Mouse (Mus musculus): ENCODE data around the gene Gm48551. TPM values are rescaled to one million over a fixed set of nuclear protein-coding genes. Genes with fewer than 3 reads are reported as not detected.

The Gm48551 gene
- polyA plus RNA-seq, 1 experiment from 2014 or later = 8.2 TPM

DNA sequence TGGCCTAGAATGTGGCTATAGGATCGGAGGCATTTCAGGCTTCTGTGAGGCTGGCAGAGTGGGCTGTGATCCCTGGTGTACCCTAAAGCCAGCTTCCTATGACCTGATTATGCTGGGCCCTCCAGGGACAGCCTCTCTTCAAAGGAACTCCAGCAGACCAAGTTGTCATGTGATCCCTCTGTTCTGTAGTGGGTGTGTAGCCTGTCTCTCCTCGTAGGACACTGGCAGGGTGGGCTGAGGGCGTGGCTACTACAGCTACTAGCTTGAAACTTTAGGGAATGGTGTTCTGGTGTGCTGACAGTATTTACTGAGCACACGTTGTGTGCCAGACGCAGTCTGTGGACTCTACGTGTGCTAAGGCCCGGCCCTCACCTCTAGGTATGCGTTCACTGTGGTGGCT lies 23.5 kb upstream of the Gm48551 start:
- 75% methylated on average over 8 of the region's 8 CpGs for WGBS
- Histone ChIP-seq H3K27me3 (peaks cover 41% of the 10 kb centered on the region), H3K4me2 (no peak overlapping the region), H3K27ac (replicated peaks) (no peak overlapping the region), H3K4me1 (replicated peaks) (peaks cover 75% of the 10 kb centered on the region), H3K4me3 (no peak overlapping the region), H3K9me3 (no peaks in the 10 kb centered on the region), H3K36me3 (peaks cover 14% of the 10 kb centered on the region), H3K9ac (peak overlapping the region; percentile 28; the same call in 1 of the 2 replicates)
- ATAC-seq (ENCODE audit: low read depth) = no peak

DNA sequence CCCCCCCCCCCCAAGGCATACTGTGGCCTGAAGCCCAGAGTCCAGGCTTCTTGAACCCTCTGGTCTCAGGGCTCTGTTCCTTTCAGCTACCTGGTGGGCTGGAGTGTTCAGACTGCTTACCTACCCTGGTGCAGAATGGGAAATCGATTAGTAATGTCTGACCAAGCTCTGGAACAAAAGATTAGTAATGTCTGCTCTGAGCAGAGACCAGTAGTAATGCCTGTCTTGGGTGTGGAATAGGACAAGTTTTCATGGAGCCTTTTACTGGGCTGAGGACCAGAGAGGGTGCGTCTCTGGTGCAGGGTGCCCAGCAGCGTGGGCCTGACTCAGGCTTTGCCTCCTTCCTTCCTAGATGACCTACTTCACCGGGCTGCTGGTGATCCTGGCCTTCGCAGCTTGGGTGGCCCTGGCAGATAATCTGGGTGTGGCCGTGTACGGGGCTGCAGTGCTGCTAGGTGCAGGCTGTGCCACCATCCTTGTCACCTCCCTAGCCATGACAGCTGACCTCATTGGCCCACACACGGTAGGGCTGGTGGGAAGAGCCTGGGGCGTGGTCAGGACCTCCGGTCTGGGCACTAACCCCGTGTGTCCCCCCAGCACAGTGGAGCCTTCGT lies 21.8 kb upstream of the Gm48551 start:
- Histone ChIP-seq H3K9ac (no peak overlapping the region), H3K4me3 (no peak overlapping the region), H3K9me3 (no peaks in the 10 kb centered on the region), H3K27ac (replicated peaks) (no peak overlapping the region), H3K4me2 (no peak overlapping the region), H3K27me3 (peaks cover 38% of the 10 kb centered on the region), H3K36me3 (peaks cover 27% of the 10 kb centered on the region), H3K4me1 (replicated peaks) (peaks cover 80% of the 10 kb centered on the region)
- ATAC-seq (ENCODE audit: low read depth) = no peak
- 81% methylated on average over 12 of the region's 12 CpGs for WGBS

DNA sequence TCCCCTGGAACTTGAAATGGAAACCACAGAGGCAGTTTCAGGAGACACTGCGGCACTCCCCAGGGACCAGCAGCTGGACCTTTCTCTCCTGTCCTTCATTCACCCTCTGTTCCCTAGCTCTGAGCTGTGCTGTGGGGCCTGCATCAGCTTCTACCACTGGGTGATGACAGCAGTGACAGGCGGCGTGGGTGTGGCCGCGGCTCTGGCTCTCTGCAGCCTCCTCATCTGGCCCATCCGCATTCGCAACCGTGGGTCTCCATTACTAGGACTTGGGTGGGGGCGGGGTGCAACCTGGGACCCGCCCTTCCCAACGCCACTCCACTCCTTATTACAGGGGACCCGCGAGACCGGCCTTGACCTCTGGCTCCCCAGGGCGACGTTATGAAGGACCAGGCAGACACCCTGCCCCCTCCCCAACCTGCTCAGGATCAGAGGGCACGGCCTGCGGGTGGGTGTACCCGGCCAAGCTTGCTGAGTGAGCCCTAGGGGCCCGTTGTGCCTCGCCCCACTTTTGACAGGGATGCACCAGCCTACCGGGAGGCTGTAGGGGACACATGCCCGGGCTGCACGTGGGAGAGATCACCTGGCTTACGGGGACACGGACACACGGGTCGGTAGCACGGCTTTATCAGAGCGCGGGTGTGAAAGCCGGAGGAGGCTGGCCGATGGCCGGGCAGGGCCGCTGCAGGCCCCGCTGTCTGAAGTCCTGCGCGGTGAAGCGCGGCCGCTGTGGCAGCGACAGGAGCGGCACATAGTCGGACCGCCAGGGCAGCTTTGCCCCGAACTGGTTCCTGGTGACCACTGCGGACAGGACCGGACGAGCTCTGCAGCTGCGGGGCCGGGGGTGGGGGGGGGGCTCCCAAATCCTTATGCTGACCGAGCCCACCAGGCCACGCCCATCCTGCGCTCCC lies 20.6 kb upstream of the Gm48551 start:
- Histone ChIP-seq H3K4me1 (replicated peaks) (peaks cover 70% of the 10 kb centered on the region), H3K9me3 (no peaks in the 10 kb centered on the region), H3K9ac (peak overlapping the region; percentile 59), H3K4me3 (peak overlapping the region; percentile 23), H3K4me2 (peak overlapping the region; percentile 50), H3K36me3 (peaks cover 40% of the 10 kb centered on the region), H3K27ac (replicated peaks) (no peak overlapping the region), H3K27me3 (peaks cover 35% of the 10 kb centered on the region)
- WGBS = 11% methylated on average over 51 of the region's 54 CpGs
- no peak for ATAC-seq (ENCODE audit: low read depth)

DNA sequence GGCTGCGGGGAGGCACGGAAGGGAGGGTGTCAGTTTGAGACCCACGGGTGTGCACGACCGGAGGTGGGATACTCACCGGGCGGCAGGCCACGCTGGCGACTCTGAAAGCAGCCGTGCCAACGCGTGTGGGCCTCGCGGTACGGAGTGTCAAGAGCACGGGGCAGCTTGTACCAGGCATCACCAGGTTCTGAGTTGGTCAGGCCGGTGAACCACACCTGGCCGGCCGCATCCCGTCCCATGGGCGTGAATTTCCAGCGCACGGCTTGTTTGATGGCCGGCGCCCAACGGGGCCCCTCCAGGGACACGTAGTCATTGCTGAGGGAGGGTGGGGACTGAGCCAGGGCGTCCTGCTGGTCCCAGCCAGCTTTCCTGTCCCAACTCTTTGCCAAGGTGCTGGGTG lies 19.6 kb upstream of the Gm48551 start:
- 11% methylated on average over 28 of the region's 28 CpGs for WGBS

DNA sequence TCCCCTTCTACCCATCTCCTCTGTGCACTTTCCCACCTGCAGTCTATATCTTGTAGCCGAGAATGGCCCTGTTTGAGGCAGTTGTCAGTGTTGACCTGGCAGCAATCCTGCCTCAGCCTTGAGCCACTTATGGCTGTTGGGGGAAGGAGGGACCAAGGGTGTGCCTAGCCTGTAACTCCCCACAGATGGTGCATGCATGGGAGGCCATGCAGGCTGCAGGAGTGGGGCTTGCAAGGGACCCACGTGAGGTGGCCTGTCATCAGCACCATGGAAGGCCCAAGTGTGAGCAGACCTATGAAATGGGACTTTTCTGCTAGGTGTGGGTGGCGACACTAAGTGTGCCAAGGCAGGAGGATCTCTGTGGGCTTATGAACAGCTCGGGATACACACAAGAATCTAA lies 19.2 kb upstream of the Gm48551 start:
- peak overlapping the region; percentile 50; the same call in 1 of the 2 replicates for H3K4me2 ChIP-seq
- no peaks in the 10 kb centered on the region for H3K9me3 ChIP-seq
- no peak overlapping the region for H3K27ac ChIP-seq (replicated peaks)
- H3K4me1 ChIP-seq (replicated peaks) = peaks cover 57% of the 10 kb centered on the region
- ATAC-seq (ENCODE audit: low read depth) = peak; percentile 25; the same call in 1 of the 2 replicates
- peaks cover 52% of the 10 kb centered on the region for H3K36me3 ChIP-seq
- 41% methylated on average over 4 of the region's 4 CpGs for WGBS
- H3K27me3 ChIP-seq = peaks cover 32% of the 10 kb centered on the region
- H3K4me3 ChIP-seq = no peak overlapping the region; the same call in 1 of the 2 replicates
- peak overlapping the region; percentile 59; the same call in 1 of the 2 replicates for H3K9ac ChIP-seq

More for the DNA sequence above, 19.6 kb upstream of the Gm48551 start:
- ATAC-seq (ENCODE audit: low read depth) = peak; percentile 4; the same call in 1 of the 2 replicates
- Histone ChIP-seq H3K4me2 (peak overlapping the region; percentile 50), H3K9ac (peak overlapping the region; percentile 59), H3K27me3 (peaks cover 32% of the 10 kb centered on the region), H3K4me1 (replicated peaks) (peaks cover 61% of the 10 kb centered on the region), H3K36me3 (peaks cover 50% of the 10 kb centered on the region), H3K9me3 (no peaks in the 10 kb centered on the region), H3K4me3 (peak overlapping the region; percentile 23), H3K27ac (replicated peaks) (no peak overlapping the region)

DNA sequence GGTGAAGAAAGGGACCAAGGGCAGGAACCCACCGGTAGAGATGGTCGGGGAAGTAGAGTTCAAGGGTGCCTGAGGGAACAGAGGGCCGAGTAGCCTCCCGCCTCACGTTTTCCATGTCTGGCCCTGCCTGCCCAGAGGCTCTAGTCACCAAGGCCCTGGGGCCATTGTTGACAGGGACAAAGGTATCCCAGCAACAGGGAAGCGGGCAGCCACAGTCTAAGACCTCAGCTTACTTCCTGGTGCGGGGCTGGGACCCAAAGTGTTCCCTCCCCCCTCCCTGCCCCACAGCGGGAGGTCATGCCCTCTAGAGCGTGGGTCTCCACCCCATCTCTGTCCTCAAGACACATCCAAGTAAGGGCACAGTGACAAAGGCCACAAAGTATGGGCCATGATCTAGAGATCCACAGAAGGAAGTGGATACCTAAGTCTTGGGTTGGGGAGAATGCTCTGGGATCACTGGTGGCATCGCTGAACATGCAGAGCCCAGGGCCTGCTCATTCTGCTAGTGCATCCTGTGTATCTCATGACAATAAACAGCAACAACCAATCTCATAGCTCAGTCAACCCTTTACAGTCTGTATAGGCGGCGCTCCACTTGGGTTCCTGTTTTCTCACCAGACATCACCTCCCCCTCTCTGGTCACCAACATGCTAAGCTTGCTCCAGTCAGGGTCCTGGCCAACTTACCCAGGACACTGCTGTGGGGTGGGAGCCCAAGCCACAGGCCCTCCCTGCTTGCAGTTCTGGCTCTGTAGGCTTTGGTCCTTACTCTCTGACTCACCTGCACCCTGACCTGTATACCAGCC lies 18.4 kb upstream of the Gm48551 start, which contains the start of gene 4930404N11Rik:
4930404N11Rik (minus strand) TSS at position 145 of the 805 bp plus-strand sequence.
- no peak; the same call in 1 of the 2 replicates for ATAC-seq (ENCODE audit: low read depth)
- H3K4me1 ChIP-seq (replicated peaks) = peaks cover 51% of the 10 kb centered on the region
- no peaks in the 10 kb centered on the region for H3K9me3 ChIP-seq
- peak within 1 kb of the TSS; percentile 50 for H3K4me2 ChIP-seq
- H3K4me3 ChIP-seq = peak within 1 kb of the TSS; percentile 23; the same call in 1 of the 2 replicates
- peaks cover 58% of the 10 kb centered on the region for H3K36me3 ChIP-seq
- peaks cover 32% of the 10 kb centered on the region for H3K27me3 ChIP-seq
- peak within 1 kb of the TSS; percentile 38; the same call in 1 of the 2 replicates for H3K27ac ChIP-seq (replicated peaks)
- peak within 1 kb of the TSS; percentile 59; the same call in 1 of the 2 replicates for H3K9ac ChIP-seq
- WGBS = 20% methylated on average over 12 of the region's 12 CpGs

DNA sequence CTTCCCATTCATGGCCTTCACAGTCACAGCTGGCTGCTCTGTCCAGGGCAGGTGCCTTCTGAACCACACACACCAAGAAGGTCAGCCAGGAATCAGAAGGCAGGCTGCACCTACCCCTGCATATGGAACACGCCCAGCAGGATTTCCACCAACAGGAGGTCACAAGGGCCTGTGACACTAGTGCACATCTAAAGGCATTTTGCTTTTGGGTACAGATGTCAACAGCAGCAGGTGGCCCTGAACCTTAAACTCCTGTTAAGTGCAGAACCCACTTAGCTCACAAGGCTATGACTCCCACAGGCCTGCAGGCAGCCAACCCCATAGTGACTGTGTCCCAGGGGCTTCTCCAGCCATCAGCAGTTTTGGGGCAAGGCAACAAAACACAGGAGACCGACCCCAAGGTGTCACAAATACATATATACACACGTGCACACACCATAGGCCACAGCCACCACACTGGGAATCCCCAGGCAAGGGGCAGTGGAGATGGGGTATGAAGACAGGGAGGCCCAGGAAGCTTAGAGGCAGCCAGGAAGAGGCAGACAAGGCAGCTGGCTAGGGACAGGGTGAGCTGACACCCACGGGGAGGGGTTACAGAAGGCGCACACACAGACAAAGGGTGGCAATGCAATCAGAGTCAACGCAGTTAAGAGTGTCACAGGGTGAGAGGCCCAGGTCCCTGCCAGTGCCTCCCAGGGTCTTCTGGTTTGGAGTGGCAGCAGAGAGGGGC lies 17.6 kb upstream of the Gm48551 start:
- H3K9me3 ChIP-seq = no peaks in the 10 kb centered on the region
- H3K36me3 ChIP-seq = peaks cover 61% of the 10 kb centered on the region
- ATAC-seq (ENCODE audit: low read depth) = no peak
- H3K27me3 ChIP-seq = peaks cover 32% of the 10 kb centered on the region
- no peak overlapping the region for H3K4me3 ChIP-seq
- H3K4me2 ChIP-seq = no peak overlapping the region
- H3K27ac ChIP-seq (replicated peaks) = peak overlapping the region; percentile 38; the same call in 1 of the 2 replicates
- H3K9ac ChIP-seq = no peak overlapping the region
- H3K4me1 ChIP-seq (replicated peaks) = peaks cover 46% of the 10 kb centered on the region
- 80% methylated on average over 6 of the region's 6 CpGs for WGBS

DNA sequence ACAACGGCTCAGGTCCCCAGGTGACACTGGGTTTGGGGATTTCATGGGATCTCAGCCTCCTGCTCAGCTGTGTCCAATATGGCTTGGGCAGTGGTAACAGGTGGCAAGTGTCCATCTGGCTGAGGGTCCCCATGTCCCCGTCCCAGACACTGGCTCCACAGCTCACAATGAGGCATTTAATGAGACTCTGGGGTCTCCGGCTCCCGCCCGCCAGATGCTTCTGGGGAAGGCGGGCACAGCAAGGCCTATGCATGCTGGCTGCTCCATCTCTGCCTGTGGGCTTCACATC lies 17.1 kb upstream of the Gm48551 start:
- no peak overlapping the region for H3K27ac ChIP-seq (replicated peaks)
- peaks cover 46% of the 10 kb centered on the region for H3K4me1 ChIP-seq (replicated peaks)
- peaks cover 58% of the 10 kb centered on the region for H3K36me3 ChIP-seq
- ATAC-seq (ENCODE audit: low read depth) = no peak
- WGBS = 63% methylated on average over 6 of the region's 6 CpGs
- H3K9ac ChIP-seq = no peak overlapping the region
- H3K4me2 ChIP-seq = no peak overlapping the region
- no peaks in the 10 kb centered on the region for H3K9me3 ChIP-seq
- H3K27me3 ChIP-seq = peaks cover 32% of the 10 kb centered on the region
- no peak overlapping the region for H3K4me3 ChIP-seq

DNA sequence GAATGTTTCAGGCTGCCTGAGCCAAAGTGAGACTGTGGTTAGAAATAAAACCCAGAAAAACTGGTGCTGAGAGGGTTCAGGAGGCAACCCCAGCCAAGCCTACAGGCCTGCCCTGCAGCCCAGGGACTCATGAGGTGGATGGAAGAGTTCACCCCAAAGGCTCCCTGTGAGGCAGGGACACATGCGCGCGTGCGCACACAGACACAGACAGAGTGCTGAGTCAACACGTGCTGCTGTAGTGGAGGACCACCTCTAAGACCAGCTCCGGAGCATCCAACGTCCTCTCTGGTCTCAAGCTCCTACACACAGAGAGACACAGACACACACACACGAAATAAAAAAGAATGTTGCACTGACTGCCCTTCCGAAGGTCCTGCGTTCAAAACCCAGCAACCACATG lies 8.9 kb upstream of the Gm48551 start:
- 96% methylated on average over 10 of the region's 10 CpGs for WGBS
- Histone ChIP-seq H3K27ac (replicated peaks) (no peak overlapping the region), H3K36me3 (peaks cover 44% of the 10 kb centered on the region), H3K9ac (peak overlapping the region; percentile 26; the same call in 1 of the 2 replicates), H3K4me2 (no peak overlapping the region), H3K9me3 (no peaks in the 10 kb centered on the region), H3K4me3 (no peak overlapping the region), H3K27me3 (no peaks in the 10 kb centered on the region), H3K4me1 (replicated peaks) (peaks cover 38% of the 10 kb centered on the region)
- ATAC-seq (ENCODE audit: low read depth) = no peak

DNA sequence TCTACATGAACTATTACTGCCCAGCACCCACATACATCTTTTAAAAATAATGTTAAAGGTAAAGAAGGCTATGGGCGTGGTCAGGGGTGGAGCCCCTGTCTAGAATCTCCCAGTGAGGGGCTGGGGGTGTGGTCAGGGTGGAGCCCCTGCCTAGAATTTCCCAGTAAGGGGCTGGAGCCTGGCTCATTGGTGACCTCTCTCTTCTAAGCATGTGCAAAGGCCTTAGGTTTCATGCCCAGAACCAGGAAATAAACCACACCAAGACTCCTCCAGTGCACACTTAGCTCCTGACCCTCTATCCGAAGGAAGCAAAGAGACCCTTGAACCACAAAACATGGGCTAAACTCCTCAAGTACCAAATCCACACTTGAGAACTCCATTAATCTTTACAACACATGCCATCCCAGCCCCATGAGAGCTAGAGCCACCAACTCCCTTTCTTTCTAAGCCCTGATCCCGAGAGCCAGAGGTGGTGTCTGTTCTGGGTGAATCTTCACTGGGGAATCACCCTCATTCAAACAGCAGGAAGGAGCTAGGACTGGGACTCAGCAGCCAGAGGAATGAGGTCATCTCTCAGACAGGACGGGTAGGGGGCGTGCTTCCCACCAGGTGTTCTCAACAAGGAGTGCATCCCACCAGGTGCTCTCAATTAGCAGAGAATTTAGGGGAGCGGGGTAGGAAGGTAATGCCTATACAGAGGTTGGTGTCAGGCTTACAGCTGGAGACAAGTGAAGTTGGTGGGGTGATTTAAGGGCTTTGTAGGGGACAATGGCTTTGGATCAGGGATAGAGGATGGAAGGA lies 7.5 kb upstream of the Gm48551 start:
- H3K4me3 ChIP-seq = peak overlapping the region; percentile 71
- peaks cover 29% of the 10 kb centered on the region for H3K36me3 ChIP-seq
- ATAC-seq (ENCODE audit: low read depth) = no peak
- no peaks in the 10 kb centered on the region for H3K27me3 ChIP-seq
- H3K27ac ChIP-seq (replicated peaks) = no peak overlapping the region
- no peaks in the 10 kb centered on the region for H3K9me3 ChIP-seq
- H3K9ac ChIP-seq = peak overlapping the region; percentile 86
- WGBS = 44% methylated on average over 6 of the region's 6 CpGs
- peak overlapping the region; percentile 86 for H3K4me2 ChIP-seq
- H3K4me1 ChIP-seq (replicated peaks) = peaks cover 38% of the 10 kb centered on the region

DNA sequence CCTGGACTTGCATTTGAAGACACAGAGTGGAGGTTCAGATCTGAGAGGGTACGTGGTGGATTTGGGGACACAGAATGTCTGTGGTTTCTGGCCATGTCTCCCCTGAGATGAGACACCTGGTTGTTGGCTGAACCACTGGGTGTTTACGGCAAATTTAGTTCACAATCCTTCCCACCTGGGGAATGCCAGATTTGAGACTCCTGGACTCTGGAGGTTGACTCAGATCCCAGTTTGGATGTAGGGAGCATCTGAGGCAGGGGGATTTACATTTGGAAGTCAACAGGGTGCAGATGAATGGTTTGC lies 7.0 kb upstream of the Gm48551 start:
- Histone ChIP-seq H3K4me3 (peak overlapping the region; percentile 71), H3K4me2 (peak overlapping the region; percentile 86), H3K27ac (replicated peaks) (no peak overlapping the region; the same call in 1 of the 2 replicates), H3K9me3 (no peaks in the 10 kb centered on the region), H3K4me1 (replicated peaks) (peaks cover 38% of the 10 kb centered on the region), H3K27me3 (no peaks in the 10 kb centered on the region), H3K36me3 (peaks cover 28% of the 10 kb centered on the region), H3K9ac (peak overlapping the region; percentile 86)
- 61% methylated on average over 2 of the region's 2 CpGs for WGBS
- ATAC-seq (ENCODE audit: low read depth) = no peak

All from neural tube, embryonic 13.5 days (tissue).